Mouse (Mus musculus) heart, postnatal 14 days (tissue): ENCODE results near the gene Lrrc20. TPM values are rescaled to one million over a fixed set of nuclear protein-coding genes. Genes with fewer than 3 reads are reported as not detected.

Source experiments
- DNase-seq, 2 experiments: peaks; one replicate each; pipeline ENCODE4 v3.0.0; 2021 to 2022
- intact Hi-C: fragments of 180-260 bp; cut with DNase I; formaldehyde crosslinking; loops from one replicate; pipeline ENCODE4 v1.15.1; 2025
- total RNA-seq, 2 experiments: library from RNA; stranded (reverse); gene quantifications; 2 replicates each; pipeline ENCODE4 v1.2.3; 2021

Lrrc20 gene
- total RNA-seq, 2 experiments from 2014 or later: 24.5 to 25.8 TPM

DNA sequence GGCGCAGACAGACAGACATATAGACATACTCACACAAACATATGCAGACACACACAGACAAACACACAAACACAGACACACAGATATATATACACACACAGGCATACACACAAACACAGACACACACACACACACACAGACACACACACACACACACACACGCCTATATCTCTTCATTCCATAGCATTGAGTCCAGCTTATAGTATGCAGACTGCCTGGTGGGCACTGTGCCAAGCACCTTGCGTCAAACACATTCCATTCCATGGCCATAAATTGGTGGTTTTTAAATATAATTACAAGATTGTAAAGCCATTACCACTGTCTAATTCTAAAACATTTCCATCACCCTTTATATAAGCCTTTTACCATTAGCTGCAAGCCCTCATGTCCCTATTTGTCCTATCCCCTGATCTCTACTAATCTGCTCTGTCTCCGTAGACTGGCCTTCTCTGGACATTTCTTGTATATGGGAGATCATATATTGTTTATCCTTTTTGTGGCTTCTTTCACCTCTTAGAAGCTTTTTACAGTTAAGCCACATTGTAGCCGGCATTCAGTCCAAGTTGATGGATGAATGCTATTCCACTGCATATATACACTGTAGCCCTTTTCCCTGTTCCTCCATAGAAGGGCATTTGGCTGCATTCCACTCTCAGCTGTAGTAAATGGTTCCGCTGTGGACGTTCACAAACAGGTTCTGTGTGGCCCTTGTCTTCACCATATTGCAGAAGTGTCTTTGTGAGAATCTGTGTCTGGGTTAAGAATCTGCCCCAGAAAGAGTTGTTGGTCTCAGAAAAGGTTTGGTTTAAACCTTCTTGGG, 31.0 kb downstream of the Lrrc20 start:
- intact Hi-C loops: no loop called here
- no peak for DNase-seq

- intact Hi-C loops: no loop called here
- no peak for DNase-seq
These were observed 34.3 kb downstream of the Lrrc20 start for GRCm38 (mm10) chr10:61509873-61510272.

GRCm38 (mm10) chr10:61510809-61511208, 35.2 kb downstream of the Lrrc20 start:
- intact Hi-C loops: no loop called here
- peak; percentile 14 to 18 for DNase-seq

GRCm38 (mm10) chr10:61512215-61512889, 36.8 kb downstream of the Lrrc20 start:
- no peak for DNase-seq
- intact Hi-C loops: no loop called here

- DNase-seq: no peak
- intact Hi-C loops: no loop called here
These were observed 41.3 kb downstream of the Lrrc20 start for GRCm38 (mm10) chr10:61516866-61517265.

- intact Hi-C loops: no loop called here
- peak; percentile 23 to 31 for DNase-seq
These were observed 41.9 kb downstream of the Lrrc20 start for GRCm38 (mm10) chr10:61517296-61518071.

DNA sequence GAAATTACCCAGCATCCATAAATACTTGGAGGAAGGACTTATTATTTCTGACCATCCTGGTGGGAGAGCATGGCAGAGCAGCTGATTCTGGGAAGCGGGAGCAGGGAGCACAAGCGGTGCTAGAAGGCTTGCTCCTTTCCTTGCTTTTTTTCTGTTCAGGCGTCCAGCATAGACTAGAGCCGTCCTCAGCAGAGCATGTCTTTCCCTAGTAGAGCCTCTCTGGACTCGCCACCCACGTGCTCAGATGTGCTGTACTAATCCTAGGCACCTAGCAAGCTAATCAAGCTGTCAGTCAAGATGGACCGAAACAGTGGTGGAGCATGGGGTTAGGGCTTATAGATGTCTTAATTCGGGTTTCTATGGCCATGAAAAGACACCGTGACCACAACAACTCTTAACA, 42.7 kb downstream of the Lrrc20 start:
- intact Hi-C loops: no loop called here
- no peak for DNase-seq

GRCm38 (mm10) chr10:61519491-61519890, 43.9 kb downstream of the Lrrc20 start:
- intact Hi-C loops: no loop called here

GRCm38 (mm10) chr10:61520714-61521113, 45.1 kb downstream of the Lrrc20 start:
- intact Hi-C loops: no loop called here
- no peak for DNase-seq

More at GRCm38 (mm10) chr10:61519491-61519890, 43.9 kb downstream of the Lrrc20 start:
- no peak for DNase-seq

DNA sequence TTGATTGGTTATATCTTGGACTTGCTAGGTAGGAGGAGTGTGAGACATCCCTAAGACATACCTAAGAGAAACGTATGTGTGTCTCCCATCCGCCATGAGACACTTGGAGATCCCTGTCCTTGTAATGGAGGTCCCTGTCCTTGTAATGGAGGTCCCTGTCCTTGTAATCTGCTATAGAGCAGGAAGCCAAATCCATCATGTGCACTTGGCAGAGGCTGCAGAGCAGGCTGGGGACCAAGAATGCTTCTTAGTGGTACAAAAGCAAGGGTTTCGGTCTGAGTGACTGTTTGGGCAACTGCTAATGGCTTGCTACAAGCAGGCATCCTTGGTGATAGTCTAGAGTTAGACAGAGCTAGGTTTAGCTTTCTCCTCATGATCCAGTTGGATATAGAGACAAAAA, 55.3 kb downstream of the Lrrc20 start:
- peak; percentile 11 to 27 for DNase-seq
- intact Hi-C loops: no loop called here

GRCm38 (mm10) chr10:61533285-61533684, 57.7 kb downstream of the Lrrc20 start:
- no peak for DNase-seq
- intact Hi-C loops: no loop called here

DNA sequence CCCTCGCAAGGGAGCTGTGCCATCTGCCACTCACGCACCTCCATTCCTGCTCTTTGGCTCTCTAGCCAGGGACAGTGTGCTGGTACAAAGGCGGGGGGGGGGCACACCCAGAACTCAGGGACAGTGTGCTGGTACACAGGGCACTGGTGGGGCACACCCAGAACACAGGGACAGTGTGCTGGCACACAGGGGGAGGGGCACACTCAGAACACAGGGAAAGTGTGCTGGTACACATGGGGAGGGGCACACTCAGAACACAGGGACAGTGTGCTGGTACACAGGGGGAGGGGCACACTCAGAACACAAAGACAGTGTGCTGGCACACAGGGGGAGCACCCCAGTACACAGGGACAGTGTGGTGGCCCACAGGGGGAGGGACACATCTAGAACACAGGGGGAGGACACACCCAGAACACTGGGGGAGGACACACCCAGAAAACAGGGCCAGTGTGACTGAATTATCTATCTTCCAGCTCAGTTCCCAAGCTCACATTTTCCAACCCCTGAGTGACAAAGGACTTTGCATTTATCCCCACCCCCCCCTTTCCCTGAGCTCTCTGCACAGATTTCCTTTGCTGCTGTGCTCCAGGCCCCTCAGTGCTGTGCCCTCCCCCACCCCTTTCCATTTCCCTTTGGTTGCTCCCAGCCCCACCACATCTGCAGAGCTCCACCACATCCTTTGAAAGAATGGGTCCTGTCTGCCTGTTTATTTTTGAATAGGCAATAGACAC, 58.9 kb downstream of the Lrrc20 start:
- intact Hi-C loops: no loop called here
- DNase-seq: no peak

- no peak for DNase-seq
- intact Hi-C loops: no loop called here
These were observed 59.8 kb downstream of the Lrrc20 start for GRCm38 (mm10) chr10:61535441-61535840.

DNA sequence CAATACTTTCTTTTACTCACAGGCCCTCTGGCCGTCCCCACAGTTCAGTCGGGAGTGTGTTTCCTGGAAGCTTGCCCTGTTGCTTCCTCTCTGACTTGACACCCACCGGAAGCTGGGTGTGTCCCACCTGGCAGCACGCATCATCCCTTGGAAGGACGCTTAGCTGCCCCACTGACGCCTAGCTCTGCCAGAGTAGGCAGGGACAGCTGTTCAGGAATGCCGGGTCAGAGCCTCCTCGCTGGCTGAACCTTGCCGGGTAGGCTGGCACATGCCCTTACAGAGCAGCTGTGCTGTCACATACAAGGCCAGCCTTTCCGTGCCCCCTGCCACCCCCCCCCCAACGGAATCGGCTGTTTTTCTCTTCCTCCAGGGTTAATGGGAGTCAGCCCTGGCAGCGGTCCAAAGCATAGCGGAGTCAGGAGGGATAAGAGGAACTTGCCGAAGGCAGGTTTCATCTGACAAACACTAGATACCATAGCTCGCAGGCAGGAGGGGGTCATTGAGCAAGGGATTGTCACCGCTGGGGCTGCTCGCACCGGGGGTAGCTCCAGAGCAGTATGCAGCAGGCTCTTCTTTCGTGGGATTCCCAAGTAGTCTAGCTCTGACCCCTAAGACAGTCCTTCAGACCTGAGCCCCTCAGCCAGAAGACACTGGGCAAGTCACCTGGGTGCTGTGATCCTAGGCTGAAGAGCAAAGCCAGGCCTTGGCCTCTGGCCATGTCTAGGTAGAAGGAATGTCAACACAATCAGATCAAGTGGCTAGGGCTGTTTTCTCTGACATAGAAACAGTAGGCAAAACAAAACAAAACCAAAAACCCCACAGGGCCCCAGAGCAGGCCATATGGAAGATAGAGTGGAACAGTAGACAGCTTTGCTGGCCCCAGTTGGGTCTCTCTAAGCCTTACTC, 60.8 kb downstream of the Lrrc20 start:
- DNase-seq: peak; percentile 68 to 71
- intact Hi-C loops: no loop called here

GRCm38 (mm10) chr10:61537036-61537380, 61.4 kb downstream of the Lrrc20 start:
- peak; percentile 15 to 20 for DNase-seq
- intact Hi-C loops: no loop called here

GRCm38 (mm10) chr10:61538446-61538845, 62.8 kb downstream of the Lrrc20 start:
- intact Hi-C loops: no loop called here
- DNase-seq: no peak

- no peak for DNase-seq
- intact Hi-C loops: no loop called here
These were observed 68.7 kb downstream of the Lrrc20 start for GRCm38 (mm10) chr10:61544127-61544862.

GRCm38 (mm10) chr10:61544863-61545240, 69.3 kb downstream of the Lrrc20 start:
- no peak for DNase-seq
- intact Hi-C loops: no loop called here

DNA sequence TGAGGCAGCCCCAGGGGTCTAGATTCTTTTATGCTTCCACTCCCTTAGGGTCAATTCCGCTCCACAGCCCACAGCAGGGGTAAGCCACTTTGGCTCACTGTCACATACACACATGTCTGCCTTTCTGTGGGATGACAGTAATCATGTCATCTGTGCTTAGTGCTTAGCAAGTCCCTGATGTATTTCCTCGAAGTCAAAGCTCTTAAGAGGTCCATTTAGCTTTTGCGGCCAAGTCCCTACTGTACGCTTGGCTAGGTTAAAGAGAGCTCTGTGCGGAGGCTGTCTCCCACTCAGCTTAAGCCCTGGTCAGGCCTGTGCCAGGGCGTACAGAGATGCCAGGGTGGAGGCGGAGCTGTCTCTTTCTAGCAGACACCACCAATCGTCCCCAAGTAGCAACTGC, 74.5 kb downstream of the Lrrc20 start:
- intact Hi-C loops: no loop called here
- no peak for DNase-seq
